Mouse (Mus musculus) T-helper 2 cell (primary cell): Measurements from ENCODE around the gene Tfap2c.

Source experiments
- in situ Hi-C: fragments of 300-600 bp; cut with MboI, MseI; formaldehyde crosslinking; loops from one replicate; pipeline ENCODE4 v1.15.1; 2025; ENCODE audit warnings: high pct_unique_total_duplicates

Gene Tfap2c

DNA sequence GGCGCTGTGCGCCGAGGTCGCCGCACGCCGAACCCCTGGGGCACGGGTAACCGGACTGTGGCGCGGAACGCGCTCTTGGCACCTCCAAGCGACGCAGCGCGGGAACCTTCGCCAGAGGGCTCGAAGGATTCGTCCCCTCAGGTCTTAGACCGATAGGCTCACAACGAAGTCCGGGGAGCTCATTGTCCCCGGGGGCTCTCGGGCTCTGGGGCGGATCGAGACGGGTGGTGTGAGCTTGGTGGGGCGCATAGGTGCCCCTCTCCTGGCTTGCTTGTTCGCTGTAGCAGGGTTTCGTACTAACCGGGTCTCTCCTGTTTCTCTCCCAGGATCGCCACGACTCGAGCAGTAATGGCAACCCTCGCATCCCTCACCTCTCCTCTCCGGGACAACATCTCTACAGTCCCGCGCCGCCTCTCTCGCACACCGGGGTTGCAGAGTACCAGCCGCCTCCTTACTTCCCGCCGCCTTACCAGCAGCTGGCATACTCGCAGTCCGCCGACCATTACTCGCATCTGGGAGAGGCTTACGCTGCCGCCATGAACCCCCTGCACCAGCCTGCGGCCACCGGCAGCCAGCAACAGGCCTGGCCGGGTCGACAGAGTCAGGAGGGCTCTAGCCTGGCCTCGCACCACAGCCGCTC is 1.8 kb downstream of the Tfap2c start:
- in situ Hi-C loops, result no loop called here

DNA sequence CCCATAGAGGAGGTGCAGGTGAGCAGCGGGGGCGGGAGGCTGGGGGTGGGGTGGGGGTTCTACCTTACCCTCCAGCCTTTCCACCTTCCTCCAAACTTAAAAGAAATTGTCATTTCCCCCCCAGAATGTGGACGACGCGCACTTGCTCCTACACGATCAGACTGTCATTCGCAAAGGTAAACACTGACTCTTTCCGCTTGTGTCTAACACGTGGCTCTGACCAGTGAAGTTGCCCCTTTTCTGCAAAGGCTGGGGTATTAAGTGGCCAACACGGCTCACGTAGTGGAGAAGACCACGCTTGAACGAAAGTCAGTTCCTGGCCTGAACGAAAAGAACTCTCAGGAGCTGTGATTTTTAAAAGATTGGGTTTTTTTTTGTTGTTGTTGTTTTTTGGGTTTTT is 2.5 kb downstream of the Tfap2c start:
- in situ Hi-C loops, result no loop called here

DNA sequence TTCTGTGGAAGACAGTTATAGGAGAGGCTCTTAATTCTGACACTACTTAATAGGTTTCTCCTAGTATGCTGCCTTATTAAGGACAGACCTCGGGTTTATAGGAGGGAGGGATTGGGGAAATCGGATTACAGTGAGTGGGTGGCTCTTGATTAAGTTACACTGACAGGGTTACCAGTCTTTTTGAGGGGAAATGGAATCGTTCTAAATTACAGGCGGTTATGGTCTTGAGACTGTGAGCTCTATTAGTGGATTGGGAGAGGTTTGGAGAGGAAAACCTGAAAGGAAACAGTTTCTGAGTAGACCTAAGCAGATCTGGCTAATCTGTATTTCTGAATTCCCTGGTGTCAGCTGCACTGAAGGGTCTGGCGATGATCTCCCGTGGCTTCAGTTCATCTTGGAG is 3.3 kb downstream of the Tfap2c start:
- in situ Hi-C loops, result no loop called here

DNA sequence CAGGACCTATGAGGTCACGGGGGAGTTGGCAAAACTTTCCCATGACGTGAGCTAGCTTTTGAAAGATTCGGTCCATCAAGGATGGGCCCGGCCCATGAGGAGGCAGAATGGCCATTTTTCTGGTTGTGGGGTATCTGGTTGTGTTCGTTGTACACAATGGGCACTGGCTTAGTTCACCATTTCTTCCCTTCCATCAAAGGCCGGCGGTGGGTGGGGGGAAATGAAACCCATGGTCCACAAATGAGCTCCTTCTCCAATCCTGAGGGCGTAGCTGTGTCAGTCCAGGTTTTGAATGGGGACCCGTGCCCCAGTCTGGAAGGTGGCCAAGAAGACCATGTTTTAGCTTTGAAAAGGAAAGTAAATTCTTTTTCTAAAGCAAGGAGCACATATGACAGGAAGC is 4.8 kb downstream of the Tfap2c start:
- in situ Hi-C loops, result no loop called here

DNA sequence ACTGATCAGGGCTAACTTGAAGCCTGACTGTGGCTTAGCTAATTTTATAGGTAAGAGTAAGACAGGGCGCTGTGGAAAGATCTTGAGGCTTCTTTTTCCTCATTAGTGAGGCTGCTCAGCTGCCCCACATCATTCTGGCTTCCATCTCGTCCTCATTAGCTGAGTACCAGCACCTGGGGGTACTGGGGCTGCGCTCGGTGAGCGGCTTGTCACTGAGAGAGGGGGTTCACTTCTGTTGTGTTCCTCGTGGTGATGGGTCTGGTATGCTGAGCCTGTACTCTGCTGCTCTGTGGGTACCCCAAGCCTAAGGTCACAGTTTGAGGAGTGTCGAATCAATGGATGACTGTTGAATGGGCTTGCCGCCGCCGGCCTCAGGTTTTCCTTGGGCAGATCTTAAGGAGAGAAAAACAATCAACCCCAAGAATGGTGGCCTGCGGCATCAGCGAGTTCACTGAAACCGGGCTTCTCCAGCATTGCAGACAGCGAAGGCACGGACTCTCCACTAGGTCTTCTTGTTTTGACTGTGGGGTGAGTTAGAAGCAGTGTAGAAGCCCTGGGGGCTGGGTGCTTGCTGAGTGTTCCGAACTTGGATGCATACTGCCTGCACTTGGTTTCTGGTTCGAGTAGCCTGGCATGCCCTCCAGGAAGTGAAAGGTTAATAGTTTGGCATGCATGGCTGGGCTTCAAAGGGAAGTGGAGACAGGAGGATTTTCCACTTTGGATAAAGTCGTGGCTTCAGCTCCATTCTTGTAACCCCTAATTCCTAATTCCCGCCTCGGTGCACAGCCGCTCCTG is 9.5 kb downstream of the Tfap2c start:
- in situ Hi-C loops, result no loop called here

DNA sequence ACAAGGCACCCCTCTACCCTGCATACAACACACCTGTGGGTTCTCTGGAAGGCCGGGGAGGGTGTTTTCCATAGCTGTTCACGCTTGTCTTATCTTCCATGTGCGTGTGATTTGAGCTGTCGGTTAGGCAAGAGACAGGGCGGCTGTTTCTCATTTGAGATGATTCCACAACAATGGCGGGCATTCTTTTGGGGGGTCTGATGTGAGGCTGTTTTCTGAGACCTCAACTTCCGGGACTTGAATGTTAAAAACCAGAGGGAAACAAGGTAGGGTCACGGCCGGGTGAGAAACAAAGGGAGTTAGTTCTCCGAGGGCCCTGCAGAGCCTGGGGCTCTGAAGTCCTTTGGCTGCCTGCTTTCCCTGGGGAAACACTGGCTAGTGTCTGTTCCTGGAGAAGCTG is 11.6 kb downstream of the Tfap2c start:
- in situ Hi-C loops, result no loop called here

DNA sequence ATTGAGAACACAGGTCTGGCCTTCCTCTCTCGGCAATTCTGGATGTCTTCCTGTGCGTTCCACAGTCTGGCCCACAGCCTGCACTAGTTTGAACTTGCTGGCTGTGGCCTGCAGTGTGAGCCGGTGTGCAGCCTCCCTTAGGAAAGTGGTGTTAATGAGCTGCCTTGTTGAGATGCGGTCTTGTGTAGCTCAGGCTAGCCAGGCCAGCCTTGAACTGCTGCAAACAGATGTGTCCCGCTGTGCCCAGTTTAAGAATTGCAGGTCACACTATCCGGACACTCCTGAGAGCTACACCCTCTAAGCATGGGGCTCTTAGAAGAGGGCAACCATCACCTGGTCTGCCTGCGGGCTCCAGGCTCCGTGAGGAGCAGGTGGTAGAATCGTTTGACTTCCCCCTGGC is 18.4 kb downstream of the Tfap2c start:
- in situ Hi-C loops, result no loop called here

DNA sequence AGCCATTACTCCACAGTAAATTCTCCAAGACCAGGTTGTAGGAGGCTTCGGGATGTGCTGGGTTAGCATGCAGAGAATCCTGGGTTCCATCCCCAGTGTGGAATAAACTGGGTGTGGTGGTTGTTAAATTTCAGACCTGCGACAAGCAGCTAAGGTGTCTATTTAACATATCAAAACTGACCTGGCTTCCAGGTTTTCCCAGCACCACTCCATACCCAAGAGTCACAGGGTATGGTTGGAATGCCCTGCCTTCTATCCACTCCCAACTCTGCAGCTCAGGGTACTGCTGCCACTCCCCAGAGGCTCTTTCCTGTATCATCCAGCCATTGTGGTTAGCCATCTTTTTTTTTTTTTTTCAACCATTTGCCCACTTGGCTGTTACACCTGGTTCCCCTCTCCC is 19.1 kb downstream of the Tfap2c start:
- in situ Hi-C loops, result no loop called here

DNA sequence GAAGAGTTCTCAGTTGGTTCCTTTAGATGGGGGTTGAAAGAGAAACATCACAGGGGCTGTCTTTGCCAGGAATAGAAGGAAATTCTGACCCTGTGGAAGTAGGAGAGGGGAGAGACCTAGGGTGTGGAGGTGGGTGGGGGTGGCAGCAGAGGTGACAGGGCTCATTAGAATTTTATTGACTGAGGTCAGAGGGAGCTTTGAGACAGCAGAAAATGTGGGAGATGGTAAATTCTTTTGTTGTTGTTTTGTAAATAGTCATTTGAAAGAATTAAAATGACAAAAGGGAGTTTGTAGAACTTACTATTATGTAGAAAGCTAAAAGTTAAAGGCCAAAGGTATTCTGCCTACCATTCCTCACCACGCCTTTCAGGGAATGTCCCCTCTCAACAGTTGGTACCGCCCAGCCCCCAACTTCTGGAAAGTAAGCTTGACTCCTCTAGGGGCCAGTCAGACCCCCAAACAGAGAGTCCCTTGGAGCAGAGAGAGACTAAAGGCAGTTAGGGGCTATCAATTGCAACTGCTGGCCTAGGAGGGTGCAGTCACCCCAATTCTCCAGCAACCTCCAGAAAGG is 27.9 kb downstream of the Tfap2c start:
- in situ Hi-C loops, result no loop called here

DNA sequence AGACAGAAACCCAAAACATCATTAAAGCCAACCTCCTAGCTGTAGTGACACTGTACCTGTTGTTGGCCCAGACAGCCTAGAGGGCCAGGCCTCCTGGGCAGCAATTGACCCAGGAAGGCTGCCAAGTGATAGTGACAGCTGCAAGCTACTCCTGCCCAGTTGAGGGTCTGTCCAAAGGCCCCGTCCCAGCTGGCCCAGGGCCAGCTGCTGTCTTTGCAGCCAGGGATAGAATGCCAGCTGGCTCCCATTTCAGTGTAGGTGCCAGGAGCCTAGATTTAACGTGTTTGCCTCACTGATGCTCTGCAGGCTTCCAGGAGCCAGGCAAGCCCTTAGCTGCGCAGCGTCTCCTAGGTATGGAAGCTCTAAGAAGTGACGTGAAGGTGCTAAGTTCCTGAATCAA is 29.8 kb downstream of the Tfap2c start:
- in situ Hi-C loops, result no loop called here

DNA sequence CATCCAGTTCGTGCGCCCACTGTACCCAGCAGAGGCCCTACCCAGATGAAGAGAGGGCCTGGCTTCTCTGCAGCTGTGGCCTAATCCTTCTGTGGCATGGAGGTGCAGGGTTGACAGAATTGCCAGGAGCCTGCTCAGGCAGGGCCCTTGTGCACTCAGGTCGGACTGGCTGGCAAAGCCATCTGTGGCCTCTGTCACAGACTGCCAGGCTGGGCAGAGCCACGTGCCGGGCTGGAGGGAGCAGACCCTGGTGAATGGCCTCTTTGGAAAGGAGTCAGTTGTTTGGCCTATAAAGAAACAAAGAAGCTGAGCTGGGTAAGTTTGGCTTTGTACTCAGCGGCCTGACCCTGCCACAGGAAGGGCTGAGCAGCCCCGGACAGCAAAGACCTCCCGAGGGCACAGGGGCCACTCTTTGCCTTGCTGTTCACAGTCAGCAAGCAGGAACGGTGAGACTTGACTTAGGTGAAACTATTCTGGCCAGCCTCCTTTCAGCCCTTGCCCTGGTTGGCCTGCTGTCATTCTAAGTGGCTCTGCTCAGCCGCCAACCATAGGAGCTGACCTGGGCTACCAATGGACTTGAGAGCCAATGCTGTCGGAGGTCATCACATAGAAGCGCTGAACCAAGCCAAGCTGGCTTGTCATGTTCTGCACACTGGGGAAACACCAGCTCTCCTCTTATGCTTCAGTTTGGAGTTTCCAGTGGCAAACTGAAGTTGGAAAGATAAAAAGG is 31.3 kb downstream of the Tfap2c start:
- in situ Hi-C loops, result no loop called here

DNA sequence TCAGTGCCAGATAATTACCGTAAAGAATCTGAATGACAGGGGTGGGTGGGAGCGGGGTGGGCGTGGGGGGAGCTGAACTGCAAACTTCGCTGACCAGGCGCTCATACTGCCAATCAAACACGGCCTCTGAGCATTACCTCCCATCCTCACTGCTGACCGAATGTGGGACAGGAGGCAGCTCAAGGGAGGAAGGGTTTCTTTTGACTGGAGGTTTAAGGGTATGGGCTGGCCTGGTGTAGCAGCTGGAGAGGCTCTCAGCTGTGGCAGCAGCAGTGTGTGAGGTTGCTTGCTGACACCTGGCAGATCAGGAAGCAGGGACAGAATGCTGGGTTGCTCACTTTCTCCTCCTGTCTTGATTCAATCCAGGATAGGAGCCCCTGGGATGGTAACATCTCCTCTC is 33.9 kb downstream of the Tfap2c start:
- in situ Hi-C loops, result no loop called here

DNA sequence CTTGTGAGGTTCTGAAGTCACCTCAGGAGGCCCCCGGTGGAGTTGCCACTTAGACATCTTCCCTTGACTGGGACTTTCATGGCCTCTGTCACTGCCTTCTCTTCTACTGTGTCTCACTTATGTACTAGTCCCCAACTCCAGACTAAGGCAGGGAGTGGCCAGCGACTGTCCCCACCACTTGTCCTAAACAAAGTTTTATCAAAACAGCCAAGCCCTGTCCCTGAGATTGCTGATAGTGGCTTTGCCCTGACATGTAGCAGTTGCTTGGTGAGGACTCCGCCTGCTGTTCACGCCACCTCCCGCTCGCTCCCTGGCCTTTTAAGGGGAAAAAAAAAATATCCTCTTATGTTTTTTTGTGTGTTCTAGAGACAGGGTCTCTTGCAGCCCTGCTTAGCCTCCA is 35.9 kb downstream of the Tfap2c start:
- in situ Hi-C loops, result no loop called here

DNA sequence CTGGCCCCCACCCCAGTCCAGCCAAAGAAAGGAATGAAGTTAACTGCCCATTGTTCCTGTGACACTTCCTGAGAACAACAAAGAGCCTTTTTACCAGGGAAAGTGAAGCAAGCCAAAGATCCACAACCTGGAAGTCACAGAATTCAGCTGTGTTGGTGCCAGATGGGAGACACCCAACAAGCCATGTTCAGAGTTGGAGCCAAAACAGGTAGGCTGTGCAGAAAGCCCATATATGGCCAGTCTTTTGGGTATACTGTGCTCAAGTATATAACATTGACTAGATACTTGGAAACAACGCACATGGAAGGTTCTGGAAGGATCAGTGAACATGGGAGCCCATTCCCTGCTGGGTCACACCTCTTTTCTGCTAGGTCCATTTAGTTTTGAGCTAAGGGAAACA is 39.7 kb downstream of the Tfap2c start:
- in situ Hi-C loops, result no loop called here

DNA sequence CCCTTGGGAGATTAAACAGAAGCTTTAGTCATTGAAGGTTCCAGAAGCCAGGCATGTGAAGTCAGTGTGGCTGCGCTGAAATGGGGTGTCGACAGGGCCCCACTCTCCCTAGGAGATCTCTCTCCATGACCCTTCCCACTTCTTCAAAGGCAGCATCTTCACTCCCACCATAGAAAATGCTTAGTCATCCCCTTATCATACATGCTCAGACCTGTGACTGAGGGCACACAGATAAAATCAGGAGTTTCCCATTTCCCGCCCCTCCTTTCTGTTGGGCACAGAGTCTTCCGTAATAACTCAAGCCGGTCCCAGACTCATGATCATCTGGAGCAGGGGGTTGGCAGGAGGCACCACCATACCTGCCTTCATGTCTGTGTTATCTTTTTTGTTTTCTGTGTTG is 41.4 kb downstream of the Tfap2c start:
- in situ Hi-C loops, result no loop called here

DNA sequence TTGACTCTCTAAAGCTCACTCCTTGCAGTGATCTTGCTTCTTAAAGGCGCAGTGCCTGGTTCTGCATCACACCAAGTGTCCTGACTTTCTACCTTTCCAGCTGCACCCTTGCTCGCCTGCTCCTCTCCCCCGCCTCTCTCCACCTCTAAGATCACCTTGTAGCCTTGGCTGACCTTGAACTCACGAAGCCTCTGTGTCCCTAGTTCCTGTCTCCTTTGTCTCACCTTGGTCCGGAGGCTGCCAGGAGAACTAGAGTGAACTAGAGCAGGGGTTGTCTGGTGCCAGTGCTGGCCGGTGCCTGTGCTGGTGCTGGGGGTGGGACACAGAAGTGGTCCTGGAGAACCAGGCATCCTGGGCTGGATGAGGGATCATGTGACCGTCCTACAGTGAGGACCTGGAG is 44.9 kb downstream of the Tfap2c start:
- in situ Hi-C loops, result no loop called here

DNA sequence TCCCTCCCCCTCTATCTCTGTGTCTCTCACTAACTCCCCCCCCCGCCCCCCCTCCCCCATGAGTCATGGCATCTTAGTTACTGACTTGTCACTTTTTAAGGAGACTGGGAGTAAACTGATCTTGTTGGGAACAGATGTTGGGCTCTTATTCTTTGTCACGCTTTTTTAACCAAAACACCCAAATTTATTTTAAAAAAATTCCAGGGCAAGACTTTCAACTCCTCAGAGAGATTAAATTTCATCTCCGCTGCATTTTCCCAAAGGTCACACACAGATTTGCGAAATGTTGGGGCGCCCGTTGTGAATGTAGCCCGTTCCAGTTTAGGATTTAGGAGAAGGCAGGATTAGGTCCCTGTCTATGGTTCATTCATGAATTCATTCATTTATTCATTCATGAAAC is 47.7 kb downstream of the Tfap2c start:
- in situ Hi-C loops, result no loop called here

DNA sequence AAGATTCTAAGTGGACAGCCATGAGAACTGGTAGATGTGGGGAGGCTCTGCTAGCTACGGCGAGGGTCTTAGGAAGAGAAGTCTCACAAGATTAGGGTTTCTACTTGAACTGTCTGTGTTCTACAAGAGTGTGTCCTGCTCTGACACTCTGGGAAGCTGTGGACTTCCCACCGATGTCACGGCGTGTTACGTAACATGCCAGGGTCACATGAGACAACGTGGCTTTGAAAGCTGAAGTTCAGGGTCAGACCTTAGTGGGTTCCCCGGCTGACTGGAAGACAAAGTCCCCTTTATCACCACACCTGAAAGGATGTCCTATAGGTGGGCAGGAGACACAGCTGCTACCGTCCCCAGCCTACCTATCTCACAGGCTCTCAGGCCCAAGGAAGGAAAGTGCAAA is 48.5 kb downstream of the Tfap2c start:
- in situ Hi-C loops, result no loop called here

DNA sequence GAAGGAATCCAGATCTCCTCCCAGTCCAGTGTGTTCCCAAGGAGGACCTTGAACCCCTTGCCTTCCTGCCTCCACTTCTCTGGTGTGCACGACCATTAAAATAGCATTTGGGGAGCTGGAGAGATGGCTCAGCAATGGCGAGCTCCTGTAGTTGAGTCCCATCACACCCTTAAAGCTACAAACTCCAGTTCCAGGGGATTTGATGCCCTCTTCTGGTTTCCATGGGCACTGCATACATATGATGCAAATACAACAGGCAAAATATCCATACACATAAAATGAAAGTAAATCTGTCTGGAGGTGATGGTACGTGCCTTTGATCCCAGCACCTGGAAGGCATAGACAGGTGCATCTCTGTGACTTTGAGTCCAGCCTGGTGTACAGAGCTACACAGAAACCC is 55.2 kb downstream of the Tfap2c start:
- in situ Hi-C loops, result no loop called here

DNA sequence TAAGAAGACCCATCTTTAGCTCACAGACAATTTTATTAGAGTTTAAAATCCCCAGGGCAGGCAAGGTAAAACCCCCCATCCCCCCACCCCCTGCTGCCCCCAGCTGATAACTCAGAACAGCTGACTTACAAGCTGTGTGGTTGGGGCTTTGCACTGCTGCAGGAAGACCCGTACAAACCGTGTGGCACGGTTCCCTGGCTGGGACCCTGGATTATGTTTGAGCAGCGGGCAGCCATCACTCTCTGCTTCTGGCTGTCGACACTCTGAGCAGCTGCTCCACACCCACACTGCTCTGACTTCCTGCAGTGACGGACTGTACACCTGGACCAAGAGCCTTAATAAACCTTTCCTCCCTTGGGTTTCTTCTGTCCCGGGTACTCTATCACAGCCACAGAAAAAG is 56.2 kb downstream of the Tfap2c start:
- in situ Hi-C loops, result no loop called here

DNA sequence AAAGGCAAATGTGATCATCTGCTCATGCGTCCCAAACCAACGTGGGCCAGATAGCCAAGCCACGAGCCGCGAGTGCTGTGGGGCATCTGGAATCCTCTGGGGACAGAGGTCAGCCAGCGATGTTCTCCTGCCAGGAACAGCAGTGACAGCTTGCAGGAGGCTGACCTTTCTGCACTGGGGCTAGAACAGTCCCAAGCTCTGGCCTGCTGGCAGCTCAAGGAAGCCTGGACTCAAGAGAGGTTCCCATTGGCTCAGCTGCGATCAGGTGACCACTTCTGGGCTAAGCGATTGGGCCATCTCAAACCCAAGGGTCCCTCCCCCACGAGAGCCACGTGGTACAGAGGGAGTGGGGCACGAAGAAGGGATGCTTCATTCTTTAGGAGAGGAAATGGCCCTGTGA is 58.3 kb downstream of the Tfap2c start:
- in situ Hi-C loops, result no loop called here
